In the genomic region with DNA sequence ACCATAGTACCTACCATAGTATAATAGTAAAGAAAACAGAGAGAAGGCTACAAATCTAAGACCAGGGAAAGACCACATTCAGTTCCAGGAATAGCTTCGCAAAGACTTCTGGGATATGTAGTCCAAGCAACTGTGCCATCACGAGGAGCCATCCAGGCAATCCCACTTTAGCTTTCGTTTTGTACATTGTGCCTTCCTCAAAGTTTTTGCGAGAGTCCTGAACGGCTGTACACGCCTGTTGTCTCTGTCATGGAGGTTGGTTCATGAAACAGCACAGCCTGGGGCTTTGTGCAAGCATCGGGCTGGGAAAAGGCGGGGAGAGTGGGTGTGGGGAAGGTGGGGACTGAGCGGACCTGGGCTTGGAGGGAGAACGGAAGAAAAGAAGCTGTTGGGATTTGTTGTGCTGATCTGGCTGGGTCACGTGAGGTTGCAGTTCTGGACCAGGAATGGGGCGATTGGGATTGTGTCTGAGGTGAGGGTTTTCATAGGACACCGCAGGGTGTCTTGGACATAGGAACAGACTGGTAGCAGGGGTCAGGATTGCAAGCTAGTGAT, we compare ENCODE assay signal across 8 mouse cellular contexts. TPM values are rescaled to one million over a fixed set of nuclear protein-coding genes. Genes with fewer than 3 reads are reported as not detected.
A peak's percentile ranks its signal among the peaks of the same experiment; 100 is the strongest.
DNase-seq lines count a peak whose midpoint lies in the region; ATAC-seq and TF ChIP-seq lines count a peak whose summit lies in the region.

A gene (plus strand): TSS at position 167 of the 555 bp plus-strand sequence.

- peak within 1 kb of the TSS; percentile 74 for H3K9ac ChIP-seq in forebrain, embryonic 11.5 days (ENCODE audit: low read length)
- H3K9ac ChIP-seq in heart, embryonic 16.5 days (ENCODE audit: low read length), result peak within 1 kb of the TSS; percentile 69
- H3K9ac ChIP-seq in liver, embryonic 13.5 days, result peak within 1 kb of the TSS; percentile 64

- H3K27ac ChIP-seq in forebrain, embryonic 11.5 days (ENCODE audit: low read depth, low read length), result no peak within 1 kb of the TSS
- H3K27ac ChIP-seq in heart, embryonic 16.5 days (ENCODE audit: low read length), result no peak within 1 kb of the TSS
- H3K27ac ChIP-seq in liver, embryonic 13.5 days, result no peak within 1 kb of the TSS

- H3K9me3 ChIP-seq in forebrain, embryonic 11.5 days (ENCODE audit: control insufficient read depth, low read length), result no peaks in the 10 kb centered on the region
- H3K9me3 ChIP-seq in heart, embryonic 16.5 days (replicated peaks; ENCODE audit: control insufficient read depth, low read length), result no peaks in the 10 kb centered on the region
- H3K9me3 ChIP-seq in liver, embryonic 13.5 days (replicated peaks), result no peaks in the 10 kb centered on the region

- no peaks in the 10 kb centered on the region for H3K4me1 ChIP-seq in forebrain, embryonic 11.5 days (replicated peaks; ENCODE audit: control insufficient read depth, insufficient read depth, low read length)
- peaks cover 3% of the 10 kb centered on the region for H3K4me1 ChIP-seq in heart, embryonic 16.5 days (ENCODE audit: control insufficient read depth, insufficient read depth, low read length)
- peaks cover 3% of the 10 kb centered on the region; the same call in 1 of the 2 replicates for H3K4me1 ChIP-seq in liver, embryonic 13.5 days (replicated peaks)

- TF ChIP-seq POLR2A in brain, embryonic 14.5 days (IDR thresholded peaks at IDR 0.05; ENCODE audit: borderline replicate concordance, extremely low read depth, insufficient read depth, insufficient read length, poor library complexity, severe bottlenecking), result no peak

- TF ChIP-seq CTCF in brain, embryonic 14.5 days (IDR thresholded peaks at IDR 0.05; ENCODE audit: borderline replicate concordance, extremely low read depth, insufficient read depth, insufficient read length), result no peak

- no peaks in the 10 kb centered on the region for H3K27me3 ChIP-seq in forebrain, embryonic 11.5 days (ENCODE audit: control insufficient read depth, insufficient read depth, low read length)
- no peaks in the 10 kb centered on the region for H3K27me3 ChIP-seq in heart, embryonic 16.5 days (ENCODE audit: control insufficient read depth, insufficient read depth, low read length)
- H3K27me3 ChIP-seq in liver, embryonic 13.5 days, result no peaks in the 10 kb centered on the region

- DNase-seq in brain, embryonic 14.5 days (ENCODE audit: low read depth), result peak; percentile 90
- peak; percentile 61 for DNase-seq in forebrain, embryonic 11.5 days (ENCODE audit: low spot score)
- peak; percentile 49 to 66 for DNase-seq in kidney, postnatal 25 days
- peak; percentile 18 for DNase-seq in liver, embryonic 13.5 days
- peak; percentile 63 for DNase-seq in neural tube, embryonic 10.5 days (ENCODE audit: extremely low spot score, low spot score)
- peak; percentile 75 for DNase-seq in telencephalon, adult 2 months (ENCODE audit: low read depth, low spot score)

- ATAC-seq in CD4-positive, CD25-positive, alpha-beta regulatory T cell, adult 4 months, result peak; percentile 97
- peak; percentile 92 for ATAC-seq in forebrain, embryonic 11.5 days (replicated peaks; ENCODE audit: low FRiP score)
- peak; percentile 74 for ATAC-seq in heart, embryonic 16.5 days (replicated peaks; ENCODE audit: extremely low read depth, insufficient read depth, low FRiP score)
- peak; percentile 80 for ATAC-seq in liver, embryonic 13.5 days (ENCODE audit: low read depth)

- H3K36me3 ChIP-seq in forebrain, embryonic 11.5 days (ENCODE audit: control insufficient read depth, insufficient read depth, low read length), result no peaks in the 10 kb centered on the region
- H3K36me3 ChIP-seq in heart, embryonic 16.5 days (ENCODE audit: control insufficient read depth, insufficient read depth), result no peaks in the 10 kb centered on the region
- H3K36me3 ChIP-seq in liver, embryonic 13.5 days, result no peaks in the 10 kb centered on the region

- peak within 1 kb of the TSS; percentile 59 for H3K4me3 ChIP-seq in forebrain, embryonic 11.5 days (ENCODE audit: low read depth, low read length)
- peak within 1 kb of the TSS; percentile 72 for H3K4me3 ChIP-seq in heart, embryonic 16.5 days (ENCODE audit: low read length)
- peak within 1 kb of the TSS; percentile 67 for H3K4me3 ChIP-seq in liver, embryonic 13.5 days (replicated peaks)

- H3K4me2 ChIP-seq in forebrain, embryonic 11.5 days (ENCODE audit: low read depth, low read length, severe bottlenecking), result peak within 1 kb of the TSS; percentile 45
- H3K4me2 ChIP-seq in heart, embryonic 16.5 days (ENCODE audit: low read depth, low read length), result peak within 1 kb of the TSS; percentile 60
- H3K4me2 ChIP-seq in liver, embryonic 13.5 days, result peak within 1 kb of the TSS; percentile 70

- 6% methylated on average over 13 of the region's 13 CpGs for WGBS in forebrain, embryonic 11.5 days
- 3% methylated on average over 13 of the region's 13 CpGs for WGBS in heart, embryonic 16.5 days
- WGBS in liver, embryonic 13.5 days (ENCODE audit: insufficient replicate concordance), result 2% methylated on average over 13 of the region's 13 CpGs

RNA-seq across cellular contexts. Expression of the gene that starts here (rescaled TPM):
- 1 to 10 TPM; 4.3 to 6.5 TPM for polyA plus RNA-seq in CD4-positive, CD25-positive, alpha-beta regulatory T cell, adult 4 months (2017; shearing (Covaris generic))
- 1.4 and 1.6 TPM in 2 replicates for polyA plus RNA-seq in brain, embryonic 14.5 days (2012; rRNA removed)
- 2.1 and 2.3 TPM in 2 replicates for polyA plus RNA-seq in forebrain, embryonic 11.5 days (2014; fragmentation: Nextera tagmentation; extraction: Ambion mirVana)
- polyA plus RNA-seq in heart, embryonic 16.5 days (2015; fragmentation: Nextera tagmentation; extraction: Ambion mirVana), result 0.75 and 1.00 TPM in 2 replicates
- polyA plus RNA-seq in liver, embryonic 13.5 days (2015; fragmentation: Nextera tagmentation; extraction: Ambion mirVana), result 0.43 and 0.46 TPM in 2 replicates

Comparison
In these comparisons a context has a peak if more than half of its experiments do, and no peak if none do; other contexts are left out.
1. Peak in ATAC-seq, H3K4me3 ChIP-seq, H3K9ac ChIP-seq and H3K4me2 ChIP-seq in heart, embryonic 16.5 days; RNA of the gene not detected or under 1 TPM.
2. Peak in DNase-seq, ATAC-seq, H3K4me3 ChIP-seq, H3K9ac ChIP-seq and H3K4me2 ChIP-seq in liver, embryonic 13.5 days; RNA of the gene not detected or under 1 TPM.
3. DNase-seq: peak in every context shown above with its lines; median percentile 90 in brain, embryonic 14.5 days; 75 in telencephalon, adult 2 months; 63 in neural tube, embryonic 10.5 days; 61 in forebrain, embryonic 11.5 days; 58 in kidney, postnatal 25 days; 18 in liver, embryonic 13.5 days.